Mouse (Mus musculus): ENCODE measurements at regions not wholly inside any gene's neighbourhood (a gene's known extent, or its start where the extent isn't known, plus 50 kb on each side); places are given as distances from the start of the nearest gene placed in this dataset.

DNA sequence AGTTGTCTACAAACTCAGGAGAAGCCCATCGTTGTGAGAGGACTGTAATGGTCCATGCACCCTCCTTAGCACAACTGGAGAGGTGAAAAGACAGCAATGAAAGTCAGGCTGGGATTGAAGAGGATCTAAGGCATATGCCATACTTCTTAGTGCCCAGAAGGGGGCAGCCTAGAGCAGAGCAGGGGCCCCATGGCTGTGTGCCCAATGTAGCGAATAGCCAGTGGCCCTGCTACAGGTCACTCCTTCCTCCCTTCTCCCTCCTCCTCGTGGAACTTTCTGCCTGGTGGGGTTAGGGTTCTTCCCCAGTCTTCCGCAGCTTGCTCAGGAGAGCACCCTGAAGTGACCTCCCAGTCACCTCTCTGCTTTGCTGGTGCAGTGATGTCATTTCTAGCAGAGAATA is 131.8 kb upstream of the Topaz1 start:
- DNase-seq (ENCODE audit: extremely low spot score in 1 of 2, low spot score in 1 of 2): no peak

DNA sequence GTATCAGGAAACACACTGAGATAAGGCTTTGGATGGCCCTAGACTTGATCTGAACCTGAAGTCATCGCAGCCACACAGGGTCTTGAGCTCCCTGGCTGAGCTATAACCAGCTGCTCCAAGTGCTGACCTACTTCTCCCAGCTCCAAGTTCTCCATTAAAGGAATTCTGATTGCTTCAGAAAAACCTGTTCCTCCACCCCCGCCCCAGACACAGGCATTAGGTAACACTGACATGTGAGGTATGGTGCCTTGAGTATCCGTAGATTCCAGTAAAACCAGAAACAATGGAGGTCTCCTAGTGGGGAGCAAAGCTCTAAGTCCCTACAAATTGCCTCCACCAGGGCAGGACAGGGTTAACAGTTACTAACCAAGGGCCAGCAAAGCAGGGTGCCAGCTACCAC is 129.4 kb upstream of the Topaz1 start:
- no peak for DNase-seq (ENCODE audit: extremely low spot score in 1 of 2, low spot score in 1 of 2)

DNA sequence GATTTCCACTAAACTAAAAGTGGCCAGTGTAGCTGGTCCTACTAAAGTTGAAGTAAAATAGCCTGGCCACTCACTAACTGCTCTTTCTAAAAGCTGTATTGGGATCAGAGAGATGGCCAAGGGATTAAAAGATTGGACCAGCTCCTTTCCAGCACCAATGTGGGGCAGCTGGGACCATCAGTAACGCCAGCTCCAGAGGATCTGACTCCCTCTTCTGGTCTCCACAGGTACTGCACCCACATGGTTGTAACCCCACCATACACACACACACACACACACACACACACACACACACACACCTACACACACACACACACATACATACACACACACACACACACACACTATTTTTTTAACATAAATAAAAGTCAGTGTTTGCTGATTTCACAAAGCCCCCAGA is 122.1 kb upstream of the Topaz1 start:
- no peak for DNase-seq (ENCODE audit: extremely low spot score in 1 of 2, low spot score in 1 of 2)

DNA sequence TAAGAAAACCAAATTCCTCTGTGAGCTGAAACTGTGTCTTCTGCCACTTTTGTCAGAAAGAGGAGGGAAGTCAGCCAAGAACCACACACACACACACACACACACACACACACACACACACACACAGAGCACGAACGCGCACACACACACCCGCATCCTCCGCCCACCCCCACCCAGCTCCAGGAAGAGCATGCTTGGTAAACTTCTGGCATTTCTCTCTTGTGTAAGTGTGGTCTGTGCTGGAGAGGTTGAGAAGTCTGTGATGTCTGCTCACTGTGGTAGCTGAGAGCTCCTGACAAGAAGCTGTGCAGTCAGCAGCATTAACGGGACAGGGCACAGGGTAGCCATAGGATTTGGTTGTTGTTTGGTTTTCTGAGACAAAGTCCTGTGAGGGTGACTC is 120.8 kb upstream of the Topaz1 start:
- DNase-seq (ENCODE audit: extremely low spot score in 1 of 2, low spot score in 1 of 2): no peak

DNA sequence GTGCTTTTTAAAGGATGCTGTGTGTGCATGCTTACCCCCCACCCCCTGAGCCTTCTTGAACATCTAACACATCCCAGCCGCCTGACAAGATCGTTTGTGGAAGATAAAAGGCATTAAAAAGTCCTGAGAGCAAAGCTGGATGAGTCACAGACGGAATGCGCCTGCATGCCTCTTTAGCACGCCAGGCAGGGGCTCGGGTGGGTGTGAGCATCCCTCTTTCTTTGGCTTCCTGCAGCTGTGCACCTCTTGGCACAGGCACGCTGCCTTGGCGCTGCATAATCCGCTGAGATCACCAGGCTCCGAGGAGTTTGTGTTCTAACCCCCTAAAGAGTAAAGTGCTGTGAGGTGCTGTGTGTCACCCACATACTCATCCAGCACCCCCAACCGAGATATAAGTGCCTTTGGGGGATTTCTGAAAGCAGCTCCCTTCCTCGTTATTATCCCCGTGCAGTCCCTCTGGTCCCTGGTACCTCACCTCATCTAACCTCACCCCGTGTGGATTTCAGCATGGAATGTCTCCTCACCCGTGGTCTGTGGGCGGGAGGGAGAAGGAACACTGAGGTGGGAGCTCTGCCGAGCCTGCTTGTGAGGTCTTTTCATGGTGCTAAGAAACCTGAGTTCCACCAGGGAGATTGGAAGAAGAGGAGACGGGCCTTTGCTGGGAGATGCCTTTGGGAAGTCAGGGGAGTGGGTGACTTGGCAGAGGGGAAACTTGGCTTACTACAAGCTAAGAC is 117.8 kb upstream of the Topaz1 start:
- peak; percentile 79 to 88 for DNase-seq (ENCODE audit: extremely low spot score in 1 of 2, low spot score in 1 of 2)

DNA sequence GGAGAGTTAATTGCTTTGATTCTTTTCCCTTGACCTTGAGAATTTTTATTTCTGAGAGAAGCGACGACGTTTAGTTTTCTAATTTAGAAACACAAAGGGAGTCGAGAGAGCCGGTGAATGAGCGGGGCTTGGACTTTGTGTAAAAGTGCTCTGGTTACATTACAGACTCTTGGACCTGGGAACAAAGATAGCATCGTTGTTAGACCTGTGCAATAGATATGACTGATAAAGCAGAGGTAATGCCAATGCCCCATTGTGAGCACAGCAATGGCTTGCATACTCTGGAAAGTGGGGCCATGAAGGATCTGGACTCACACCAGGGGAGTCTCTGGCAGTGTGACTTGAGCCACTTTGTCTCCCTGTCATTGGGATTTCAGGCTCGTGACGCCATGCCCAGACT is 115.4 kb upstream of the Topaz1 start:
- DNase-seq (ENCODE audit: extremely low spot score in 1 of 2, low spot score in 1 of 2): no peak

DNA sequence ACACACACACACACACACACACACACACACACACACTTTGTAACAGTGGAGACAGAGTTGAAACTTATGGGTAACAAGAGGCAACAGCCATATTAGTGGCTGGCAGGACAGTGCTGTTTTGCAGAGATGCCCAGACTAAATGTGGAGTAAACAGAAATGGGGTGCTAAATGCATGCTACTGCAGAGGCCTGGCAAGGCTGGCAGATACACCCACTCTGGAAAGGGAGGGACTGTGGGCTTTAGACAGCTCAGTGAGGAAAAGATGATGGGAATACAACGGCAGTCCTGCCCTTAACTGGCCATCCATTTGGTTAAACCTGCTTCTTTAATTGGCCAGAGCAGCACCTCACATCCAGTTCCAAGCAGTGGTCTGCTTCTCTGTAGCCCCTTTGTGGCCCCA is 113.7 kb upstream of the Topaz1 start:
- no peak for DNase-seq (ENCODE audit: extremely low spot score in 1 of 2, low spot score in 1 of 2)

DNA sequence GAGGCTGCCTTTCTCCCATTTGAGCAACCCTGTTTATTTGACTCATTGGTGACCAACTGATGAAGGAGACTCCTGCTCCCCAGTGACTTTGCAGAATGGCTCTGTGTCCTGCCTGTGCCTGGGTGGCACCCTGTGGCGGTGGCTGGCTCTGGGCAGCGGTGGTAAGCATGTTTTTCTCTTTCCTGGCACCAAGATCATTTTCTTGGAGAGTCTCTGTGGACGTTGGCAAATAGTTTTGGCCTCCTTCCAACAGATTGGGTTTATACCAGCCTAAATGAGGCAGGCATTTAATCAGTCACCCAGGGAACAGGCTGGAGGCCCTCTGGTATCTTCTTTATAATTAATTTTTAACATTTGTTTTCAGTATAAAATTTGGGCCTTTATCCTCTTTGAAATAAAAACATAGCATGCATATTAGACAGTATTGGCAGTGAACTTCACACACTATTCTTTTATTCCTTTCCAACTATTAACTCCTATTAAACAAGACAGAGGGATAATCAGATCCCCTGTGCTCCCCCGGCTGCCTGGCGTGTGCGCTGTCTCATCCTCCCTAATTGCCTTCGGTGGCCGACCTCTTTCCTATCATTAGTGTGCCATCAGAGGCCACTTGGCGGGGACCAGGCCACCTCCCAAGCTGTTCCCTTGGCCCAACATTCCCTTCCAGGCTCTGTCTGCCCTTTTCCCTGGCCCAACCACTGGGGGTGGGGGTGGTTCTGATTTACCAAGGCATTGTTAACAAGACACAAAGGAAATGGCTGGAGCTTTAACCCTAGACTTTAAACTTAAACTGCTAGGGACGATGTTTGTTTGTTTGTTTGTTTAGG is 111.8 kb upstream of the Topaz1 start:
- DNase-seq (ENCODE audit: extremely low spot score in 1 of 2, low spot score in 1 of 2): peak in 1 of 2 experiments; percentile 65

DNA sequence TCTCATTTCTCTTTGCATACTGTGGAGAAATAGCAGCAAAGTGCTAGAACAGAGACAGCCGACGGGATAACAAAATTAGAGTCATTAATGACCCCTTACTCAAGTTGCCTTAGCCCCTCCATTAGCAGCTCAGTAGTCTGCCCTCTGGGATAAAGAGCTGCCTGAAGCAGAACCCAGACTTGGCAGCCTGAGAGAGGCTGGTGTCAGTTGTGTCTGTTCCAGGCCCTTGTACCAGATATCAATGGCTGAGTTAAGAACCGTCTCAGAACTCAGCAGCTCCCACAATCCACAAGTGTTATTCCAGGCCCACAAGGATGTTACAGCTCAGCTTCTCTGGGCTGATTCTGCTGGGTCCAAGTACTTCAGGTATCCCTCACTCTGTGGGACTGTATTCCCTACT is 109.6 kb upstream of the Topaz1 start:
- DNase-seq (ENCODE audit: extremely low spot score in 1 of 2, low spot score in 1 of 2): peak in 1 of 2 experiments; percentile 36

DNA sequence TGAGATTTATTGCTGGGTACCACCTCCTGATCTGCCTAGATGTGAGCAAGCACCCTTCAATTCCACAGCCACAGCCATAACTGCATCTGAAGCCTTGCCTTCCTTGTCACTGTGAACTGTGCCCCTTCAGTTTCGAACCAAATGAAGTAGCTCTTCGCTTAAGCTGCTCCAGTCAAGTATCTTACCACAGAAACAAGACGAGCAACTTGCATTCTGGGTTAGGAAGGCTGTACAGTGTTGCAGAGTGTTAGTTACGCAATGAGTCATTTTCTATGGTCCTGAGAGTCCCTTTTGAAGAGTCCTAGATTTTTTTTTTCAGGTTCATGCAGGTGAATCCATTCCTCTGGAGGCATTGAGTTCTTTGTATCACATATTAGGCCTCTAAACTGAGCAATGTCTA is 107.9 kb upstream of the Topaz1 start:
- DNase-seq (ENCODE audit: extremely low spot score in 1 of 2, low spot score in 1 of 2): no peak

DNA sequence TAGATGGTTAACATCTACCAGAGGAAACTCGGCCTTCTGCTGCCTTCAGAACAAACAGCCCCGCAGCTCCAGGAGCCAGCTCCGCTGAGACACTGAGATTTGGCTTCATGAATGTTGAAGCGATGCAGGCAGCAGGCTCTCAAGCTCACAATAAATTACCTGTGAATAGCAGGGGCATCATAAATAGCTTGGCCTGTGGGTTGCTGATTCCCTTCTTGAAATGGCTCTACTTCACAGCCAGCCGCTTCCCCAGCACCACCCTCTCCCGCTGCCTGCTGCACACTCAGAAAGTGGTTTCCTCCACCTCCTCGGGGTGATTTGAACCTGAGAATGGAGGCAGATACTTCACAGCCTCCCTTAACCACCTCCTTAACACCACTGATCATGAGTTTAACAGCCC is 104.2 kb upstream of the Topaz1 start:
- peak in 1 of 2 experiments; percentile 49 for DNase-seq (ENCODE audit: extremely low spot score in 1 of 2, low spot score in 1 of 2)

DNA sequence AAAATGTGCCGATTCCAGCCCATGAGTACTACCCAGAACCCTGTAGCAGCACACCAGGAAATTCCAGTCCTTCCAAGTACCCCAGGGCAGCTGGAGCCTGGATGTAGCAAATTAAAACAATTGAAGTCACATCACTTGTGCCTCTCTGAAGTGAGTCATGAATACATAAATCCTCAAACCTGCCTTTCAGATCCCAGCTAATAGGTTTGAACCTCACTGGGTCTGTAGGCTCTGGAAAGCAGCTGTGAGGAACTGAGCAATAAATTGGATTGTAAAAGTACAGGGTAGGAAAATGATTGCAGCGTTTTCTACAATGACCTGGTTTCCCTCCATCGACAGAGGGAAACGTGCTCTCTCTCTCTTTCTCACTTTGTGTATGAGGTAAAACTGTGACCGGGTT is 101.6 kb upstream of the Topaz1 start:
- DNase-seq (ENCODE audit: extremely low spot score in 1 of 2, low spot score in 1 of 2): no peak

DNA sequence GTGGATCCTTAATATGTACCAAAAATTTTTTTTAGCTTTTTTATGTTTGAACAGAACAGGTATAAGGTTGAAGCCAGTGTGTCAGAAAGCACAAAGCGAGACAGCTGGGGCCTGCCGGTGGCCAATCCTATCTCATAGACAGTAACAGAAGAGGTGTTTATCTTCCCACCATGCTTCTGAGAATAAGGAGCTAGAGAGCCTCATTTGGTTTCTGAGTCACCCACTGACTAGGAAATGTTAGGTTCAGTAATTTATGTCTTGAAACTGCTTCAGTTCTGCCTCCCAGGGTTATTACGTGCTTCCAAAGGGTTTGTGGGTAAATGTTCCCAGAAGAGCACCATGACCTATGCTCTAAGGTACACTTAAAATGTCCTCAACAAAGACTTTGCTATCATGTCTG is 96.3 kb upstream of the Topaz1 start:
- peak in 1 of 2 experiments; percentile 57 for DNase-seq (ENCODE audit: extremely low spot score in 1 of 2, low spot score in 1 of 2)

DNA sequence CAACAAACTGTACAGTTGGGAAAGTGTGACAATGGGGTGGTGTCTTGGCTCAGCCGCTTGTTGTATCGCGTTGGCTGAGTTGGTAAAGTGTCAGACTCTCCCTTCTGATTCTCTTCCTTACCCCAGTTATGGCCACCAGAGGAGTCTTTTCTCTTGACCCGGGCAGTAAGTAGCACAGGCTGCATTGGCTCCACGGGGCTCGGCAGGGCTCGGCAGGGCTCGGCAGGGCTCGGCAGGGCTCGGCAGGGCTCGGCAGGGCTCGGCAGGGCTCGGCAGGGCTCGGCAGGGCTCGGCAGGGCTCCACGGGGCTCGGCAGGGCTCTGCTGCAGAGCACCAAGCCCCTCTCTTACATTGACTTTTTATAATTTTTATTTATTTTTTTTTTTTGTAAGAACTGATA is 91.6 kb upstream of the Topaz1 start:
- peak in 1 of 2 experiments; percentile 38 for DNase-seq (ENCODE audit: extremely low spot score in 1 of 2, low spot score in 1 of 2)

DNA sequence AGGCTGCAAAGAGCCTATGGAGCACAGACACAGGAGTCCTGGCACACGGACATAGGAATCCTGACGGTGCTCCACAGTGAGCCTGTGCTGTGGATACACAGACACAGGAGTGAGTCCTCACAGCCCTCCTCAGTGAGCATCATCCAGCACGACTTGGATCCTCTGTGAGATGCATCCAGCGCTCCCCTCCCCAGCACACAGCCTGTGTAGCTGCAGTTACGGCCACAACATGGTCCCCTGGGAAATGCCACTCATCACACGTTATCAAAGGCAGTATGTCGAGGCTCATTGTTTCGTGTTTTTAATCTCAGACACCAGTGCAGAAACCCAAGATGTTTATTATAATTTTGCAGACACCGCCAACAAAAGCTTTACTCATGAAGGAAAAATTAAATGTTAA is 87.1 kb upstream of the Topaz1 start:
- DNase-seq (ENCODE audit: extremely low spot score in 1 of 2, low spot score in 1 of 2): peak in 1 of 2 experiments; percentile 27

DNA sequence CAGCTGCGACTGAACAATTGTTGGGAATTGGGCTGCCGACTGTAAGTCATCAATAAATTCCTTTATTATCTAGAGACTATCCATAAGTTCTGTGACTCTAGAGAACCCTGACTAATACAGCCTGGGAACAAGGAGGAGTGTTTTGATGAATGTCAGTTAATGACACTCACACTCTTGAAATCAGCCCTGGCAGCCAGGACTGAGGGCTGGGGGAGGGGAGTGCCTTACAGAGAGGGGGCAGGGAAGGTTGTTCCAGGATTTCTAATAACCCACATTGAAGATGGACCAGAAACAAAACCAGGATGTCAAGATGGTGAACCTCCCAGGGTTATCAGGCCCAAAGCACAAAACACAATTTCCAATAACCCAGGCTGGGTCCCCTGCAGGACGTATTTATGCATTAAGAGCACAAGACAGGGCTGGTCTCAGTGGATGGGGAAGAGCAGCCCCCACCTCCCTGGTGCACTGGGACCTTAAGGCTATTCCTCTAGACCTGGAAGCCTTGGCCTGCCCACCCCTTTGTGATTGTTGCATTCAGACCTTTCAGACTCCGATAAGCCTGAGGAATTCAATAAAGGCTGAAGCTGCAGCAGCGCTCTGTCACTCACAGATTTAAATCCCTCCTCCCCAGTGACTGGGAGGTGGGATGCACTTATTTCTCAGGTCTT is 80.0 kb upstream of the Topaz1 start:
- DNase-seq (ENCODE audit: extremely low spot score in 1 of 2, low spot score in 1 of 2): no peak

DNA sequence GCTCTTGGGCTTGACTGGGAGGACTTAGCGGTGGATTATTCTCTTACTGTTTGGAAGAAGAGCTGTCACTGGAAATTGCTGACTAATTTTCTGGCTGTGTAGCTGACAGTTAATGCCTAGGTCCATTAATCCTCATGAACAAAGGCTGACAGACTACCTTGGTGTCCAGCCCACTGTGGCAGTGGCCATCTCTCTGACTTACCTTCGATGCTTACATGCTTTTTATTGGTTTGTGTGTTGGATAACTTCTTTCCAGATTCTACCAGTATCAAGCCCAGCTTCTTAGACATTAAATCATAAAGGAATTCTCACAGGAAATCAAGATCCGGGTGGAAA is 79.5 kb upstream of the Topaz1 start:
- DNase-seq (ENCODE audit: extremely low spot score in 1 of 2, low spot score in 1 of 2): no peak

DNA sequence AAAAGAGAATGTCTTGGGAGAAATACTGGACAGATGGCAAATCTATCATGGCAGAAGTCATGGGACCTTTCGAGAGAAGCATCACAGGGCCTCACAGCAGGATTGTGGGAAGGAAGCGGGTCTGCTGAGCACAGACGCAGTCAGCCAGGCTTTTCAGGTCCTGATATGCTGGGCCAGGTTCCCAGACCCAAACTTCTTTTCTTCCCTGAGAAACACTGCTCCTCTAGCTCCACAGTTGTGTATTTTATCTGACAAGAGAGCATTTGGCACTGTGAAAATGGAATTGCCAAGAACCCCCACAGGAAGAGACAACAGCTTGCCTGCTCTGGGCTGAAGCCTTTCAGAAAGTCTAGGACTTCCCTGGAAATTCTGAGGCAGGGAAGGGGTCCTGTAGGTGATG is 73.4 kb upstream of the Topaz1 start:
- no peak for DNase-seq (ENCODE audit: extremely low spot score in 1 of 2, low spot score in 1 of 2)

DNA sequence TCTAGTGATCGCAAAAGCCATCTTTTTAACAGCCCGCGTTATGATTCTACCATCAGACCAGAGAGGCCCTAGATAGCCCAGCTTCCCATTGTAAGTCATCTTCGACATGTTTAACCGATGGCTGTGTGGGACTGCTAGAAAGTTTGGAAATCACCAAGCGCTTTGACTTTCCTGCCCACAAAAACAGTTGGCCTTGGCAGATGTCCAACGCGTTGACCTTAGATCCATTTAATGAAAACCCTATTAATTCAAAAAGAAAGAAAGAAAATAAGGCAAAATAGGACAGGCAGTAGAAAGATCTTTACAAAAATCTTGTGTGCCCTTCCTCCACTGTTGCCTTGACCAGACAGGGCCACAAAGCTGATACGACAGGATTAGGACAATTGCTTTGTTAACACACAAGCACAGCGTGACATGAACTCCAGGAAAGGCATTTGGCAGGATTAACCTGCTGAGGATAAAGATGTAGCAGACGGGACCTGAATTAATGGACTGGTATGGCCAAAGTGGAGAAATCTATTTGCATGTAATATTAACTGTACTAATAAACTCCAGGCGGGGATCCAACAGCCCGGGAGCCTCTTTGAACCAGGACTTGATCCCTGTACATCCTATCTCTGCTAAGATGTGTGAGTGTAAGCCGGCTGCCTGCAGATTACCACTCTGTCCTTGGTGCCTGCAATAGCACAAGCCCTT is 69.0 kb upstream of the Topaz1 start:
- DNase-seq (ENCODE audit: extremely low spot score in 1 of 2, low spot score in 1 of 2): no peak

DNA sequence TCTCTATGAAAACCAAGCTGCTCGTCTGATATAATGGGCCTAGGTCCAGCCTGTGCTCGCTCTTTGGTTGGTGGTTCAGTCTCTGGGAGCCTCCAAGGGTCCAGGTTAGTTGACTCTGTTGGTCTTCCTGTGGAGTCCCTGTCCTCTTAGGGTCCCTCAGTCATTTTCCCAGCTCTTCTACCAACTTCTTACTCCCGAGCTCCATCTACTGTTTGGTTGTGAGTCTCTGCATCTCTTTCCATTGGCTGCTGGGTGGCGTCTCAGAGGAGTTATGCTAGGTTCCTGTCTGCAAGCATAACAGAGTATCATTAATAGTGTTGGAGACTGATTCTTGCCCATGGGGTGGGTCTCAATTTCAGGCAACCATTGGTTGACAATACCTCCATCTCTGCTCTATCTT is 60.0 kb upstream of the Topaz1 start:
- peak in 1 of 2 experiments; percentile 81 for DNase-seq (ENCODE audit: extremely low spot score in 1 of 2, low spot score in 1 of 2)

DNA sequence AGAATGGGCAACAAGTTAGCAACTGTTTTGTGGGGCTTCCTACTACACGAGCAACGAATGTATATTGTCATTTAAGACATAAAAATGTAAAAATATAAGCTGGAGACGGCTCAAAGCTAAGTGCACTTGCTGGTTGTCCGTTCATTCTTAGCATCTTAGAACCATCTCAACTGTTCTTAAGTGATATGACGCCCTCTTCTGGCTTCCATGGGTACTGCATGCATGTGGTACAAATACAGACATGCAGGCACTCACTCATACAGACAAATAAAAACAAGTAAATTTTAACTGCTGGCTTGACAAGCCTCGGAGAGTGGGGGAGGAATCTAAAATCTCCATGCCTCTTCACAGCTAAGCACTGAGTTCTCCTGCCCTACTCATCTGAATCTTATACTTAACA is 55.3 kb upstream of the Topaz1 start:
- peak in 1 of 2 experiments; percentile 75 for DNase-seq (ENCODE audit: extremely low spot score in 1 of 2, low spot score in 1 of 2)

All from frontal cortex, adult 2 months (tissue).